Mouse (Mus musculus): ENCODE data around the gene Pdpk1.
"Not testable (repeated sequence)": the region's sequence is repeated elsewhere in the genome, so short reads cannot be mapped to it uniquely, and the experiment has no call there.

Pdpk1 gene

GRCm38 (mm10) chr17:24113031-24113430, 37.7 kb downstream of the Pdpk1 start:
- no peak for DNase-seq (ENCODE audit: low spot score in 2 of 2)

GRCm38 (mm10) chr17:24111256-24111655, 39.5 kb downstream of the Pdpk1 start:
- DNase-seq (ENCODE audit: low spot score in 2 of 2), result no peak

- peak; percentile 17 to 36 for DNase-seq (ENCODE audit: low spot score in 2 of 2)
These were observed 41.8 kb downstream of the Pdpk1 start for GRCm38 (mm10) chr17:24108896-24109295.

- no peak for DNase-seq (ENCODE audit: low spot score in 2 of 2)
These were observed 45.6 kb downstream of the Pdpk1 start for GRCm38 (mm10) chr17:24105111-24105510.

GRCm38 (mm10) chr17:24098354-24098753, 52.4 kb downstream of the Pdpk1 start:
- DNase-seq (ENCODE audit: low spot score in 2 of 2), result no peak

- no peak for DNase-seq (ENCODE audit: low spot score in 2 of 2)
These were observed 60.1 kb downstream of the Pdpk1 start for GRCm38 (mm10) chr17:24090575-24090974.

GRCm38 (mm10) chr17:24086399-24086798, 64.3 kb downstream of the Pdpk1 start:
- not testable (repeated sequence) for DNase-seq (ENCODE audit: low spot score in 2 of 2)

- DNase-seq (ENCODE audit: low spot score in 2 of 2), result no peak
These were observed 66.1 kb downstream of the Pdpk1 start for GRCm38 (mm10) chr17:24084593-24084992.

GRCm38 (mm10) chr17:24077101-24077500, 73.6 kb downstream of the Pdpk1 start:
- no peak for DNase-seq (ENCODE audit: low spot score in 2 of 2)

GRCm38 (mm10) chr17:24072919-24073696, 77.6 kb downstream of the Pdpk1 start, which contains the start of gene Kctd5:
Kctd5 (minus strand) TSS chr17:24073485.
- DNase-seq (ENCODE audit: low spot score in 2 of 2), result peak; percentile 92 to 96

GRCm38 (mm10) chr17:24069531-24069930, 81.2 kb downstream of the Pdpk1 start:
- DNase-seq (ENCODE audit: low spot score in 2 of 2), result no peak

- no peak for DNase-seq (ENCODE audit: low spot score in 2 of 2)
These were observed 82.5 kb downstream of the Pdpk1 start for GRCm38 (mm10) chr17:24068271-24068670.

- DNase-seq (ENCODE audit: low spot score in 2 of 2), result no peak
These were observed 88.1 kb downstream of the Pdpk1 start for GRCm38 (mm10) chr17:24062459-24063155.

- DNase-seq (ENCODE audit: low spot score in 2 of 2), result no peak
These were observed 92.9 kb downstream of the Pdpk1 start for GRCm38 (mm10) chr17:24057730-24058245.

- DNase-seq (ENCODE audit: low spot score in 2 of 2), result no peak
These were observed 93.8 kb downstream of the Pdpk1 start for GRCm38 (mm10) chr17:24056636-24057625.

GRCm38 (mm10) chr17:24049008-24049407, 101.7 kb downstream of the Pdpk1 start:
- no peak for DNase-seq (ENCODE audit: low spot score in 2 of 2)

- DNase-seq (ENCODE audit: low spot score in 2 of 2), result no peak
These were observed 102.7 kb downstream of the Pdpk1 start for GRCm38 (mm10) chr17:24048053-24048452.

- DNase-seq (ENCODE audit: low spot score in 2 of 2), result no peak
These were observed 104.7 kb downstream of the Pdpk1 start for GRCm38 (mm10) chr17:24046026-24046425.

- DNase-seq (ENCODE audit: low spot score in 2 of 2), result no peak
These were observed 105.1 kb downstream of the Pdpk1 start for GRCm38 (mm10) chr17:24045608-24046007.

- no peak for DNase-seq (ENCODE audit: low spot score in 2 of 2)
These were observed 106.2 kb downstream of the Pdpk1 start for GRCm38 (mm10) chr17:24044482-24044881.

GRCm38 (mm10) chr17:24037844-24038243, 112.9 kb downstream of the Pdpk1 start, which contains the start of gene Prss27:
Prss27 (plus strand) TSS chr17:24038144.
- DNase-seq (ENCODE audit: low spot score in 2 of 2), result no peak
